Mouse (Mus musculus) midbrain, embryonic 10.5 days (tissue): Measurements from ENCODE around the gene Gm1043. TPM values are rescaled to one million over a fixed set of nuclear protein-coding genes. Genes with fewer than 3 reads are reported as not detected.

Experiments used
- DNase-seq: peaks from one replicate; pipeline ENCODE4 v3.0.0-alpha.2; 2017; ENCODE audit warnings: low spot score
- H3K27ac ChIP-seq: fragments of 300-500 bp; sonication (generic); replicated peaks from 2 replicates; pipeline ENCODE4 v1.5.1; 2016; ENCODE audit warnings: mild to moderate bottlenecking
- H3K27me3 ChIP-seq: fragments of 300-500 bp; sonication (generic); 2 replicates; pipeline ENCODE4 v1.6.1; 2016; ENCODE audit warnings: low read depth, mild to moderate bottlenecking; ENCODE audit not compliant: poor library complexity, severe bottlenecking
- H3K36me3 ChIP-seq: fragments of 300-500 bp; sonication (generic); 2 replicates; pipeline ENCODE4 v1.6.1; 2016; ENCODE audit warnings: mild to moderate bottlenecking, moderate library complexity
- H3K4me1 ChIP-seq: fragments of 300-500 bp; sonication (generic); 2 replicates; pipeline ENCODE4 v1.6.1; 2016
- H3K4me3 ChIP-seq: fragments of 300-500 bp; sonication (generic); 2 replicates; pipeline ENCODE4 v1.5.1; 2016; ENCODE audit warnings: mild to moderate bottlenecking, moderate library complexity
- H3K9me3 ChIP-seq: fragments of 300-500 bp; sonication (generic); replicated peaks from 2 replicates; pipeline ENCODE4 v1.6.1; 2016; ENCODE audit warnings: mild to moderate bottlenecking
- whole genome bisulfite sequencing: fragments of 180-500 bp; shearing (Covaris S2); methylation state at CpG from one replicate; pipeline ENCODE4 v1.1.7; 2016; 5-methylcytosine and 5-hydroxymethylcytosine counted together
- polyA plus RNA-seq: library from polyadenylated mRNA; unstranded; fragments of >200 nt; fragmentation: Nextera tagmentation; extraction: Ambion mirVana; gene quantifications from 2 replicates; pipeline ENCODE4 v1.2.1, GENCODE M21; 2016

The Gm1043 gene
- polyA plus RNA-seq, 1 experiment from 2014 or later, result 0.01 TPM

GRCm38 (mm10) chr5:37102056-37102455 is 16.9 kb downstream of the Gm1043 start:
- Histone ChIP-seq H3K4me3 (no peak overlapping the region), H3K27me3 (no peaks in the 10 kb centered on the region), H3K27ac (no peak overlapping the region), H3K9me3 (no peaks in the 10 kb centered on the region), H3K36me3 (no peaks in the 10 kb centered on the region), H3K4me1 (peaks cover 9% of the 10 kb centered on the region; the same call in 1 of the 2 replicates)
- 63% methylated on average over 6 of the region's 6 CpGs for WGBS
- DNase-seq, result no peak

DNA sequence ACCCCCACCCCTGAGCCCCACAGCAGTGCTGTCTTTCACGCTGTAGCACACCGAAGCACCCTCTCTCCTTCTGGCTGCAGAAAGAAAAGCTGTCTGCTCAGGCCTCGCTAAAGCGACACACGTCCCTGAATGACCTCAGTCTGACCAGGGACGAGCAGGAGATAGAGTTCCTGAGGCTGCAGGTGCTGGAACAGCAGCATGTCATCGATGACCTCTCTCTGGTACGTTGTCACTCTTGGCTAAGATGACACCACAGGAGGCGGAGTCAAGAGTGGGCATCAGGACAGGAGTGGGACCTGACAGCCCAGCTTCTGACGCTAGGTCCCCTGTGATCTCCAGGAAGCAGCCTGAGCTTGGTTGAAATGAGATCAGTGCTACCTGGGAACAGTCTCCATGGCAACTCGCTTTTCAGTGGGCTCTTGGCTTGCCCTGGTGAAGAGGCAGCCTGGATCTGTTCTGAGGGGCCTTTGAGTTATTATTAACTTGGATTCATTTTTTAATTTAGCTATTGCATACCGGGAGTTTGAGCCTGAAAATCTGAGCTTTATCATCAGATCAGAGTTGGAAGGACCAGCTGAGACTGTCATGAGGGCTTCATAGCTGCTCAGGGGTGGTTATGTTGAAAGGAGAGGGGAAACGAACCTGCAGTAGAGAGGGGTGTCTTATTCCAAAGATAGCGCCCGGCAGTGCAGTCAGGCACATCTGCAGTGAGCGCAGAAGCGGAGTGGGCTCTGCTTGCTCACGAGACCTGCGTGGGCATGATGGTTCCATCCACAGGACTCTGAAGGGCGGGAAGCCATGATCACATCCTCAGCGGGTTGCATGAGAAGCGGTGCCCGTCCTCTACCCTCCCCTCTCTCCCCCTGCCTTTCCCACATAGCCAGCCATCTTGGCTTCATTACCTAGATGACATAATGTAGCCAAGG is 20.6 kb downstream of the Gm1043 start:
- no peaks in the 10 kb centered on the region for H3K9me3 ChIP-seq
- WGBS, result 84% methylated on average over 23 of the region's 23 CpGs
- DNase-seq, result no peak

GRCm38 (mm10) chr5:37107111-37107510 is 21.9 kb downstream of the Gm1043 start:
- Histone ChIP-seq H3K4me1 (peaks cover 11% of the 10 kb centered on the region; the same call in 1 of the 2 replicates), H3K27me3 (no peaks in the 10 kb centered on the region), H3K4me3 (no peak overlapping the region), H3K27ac (no peak overlapping the region), H3K9me3 (no peaks in the 10 kb centered on the region), H3K36me3 (no peaks in the 10 kb centered on the region)
- WGBS, result 79% methylated on average over 5 of the region's 5 CpGs
- no peak for DNase-seq

More for the DNA sequence above, 20.6 kb downstream of the Gm1043 start:
- H3K27ac ChIP-seq, result no peak overlapping the region
- H3K4me1 ChIP-seq, result peaks cover 11% of the 10 kb centered on the region; the same call in 1 of the 2 replicates
- no peak overlapping the region for H3K4me3 ChIP-seq
- no peaks in the 10 kb centered on the region for H3K27me3 ChIP-seq
- no peaks in the 10 kb centered on the region for H3K36me3 ChIP-seq

GRCm38 (mm10) chr5:37107611-37108010 is 22.4 kb downstream of the Gm1043 start:
- 85% methylated on average over 6 of the region's 6 CpGs for WGBS
- peaks cover 11% of the 10 kb centered on the region; the same call in 1 of the 2 replicates for H3K4me1 ChIP-seq

GRCm38 (mm10) chr5:37109280-37109849 is 24.2 kb downstream of the Gm1043 start:
- Histone ChIP-seq H3K27ac (no peak overlapping the region), H3K4me1 (peaks cover 11% of the 10 kb centered on the region; the same call in 1 of the 2 replicates), H3K9me3 (no peaks in the 10 kb centered on the region), H3K4me3 (no peak overlapping the region), H3K36me3 (no peaks in the 10 kb centered on the region), H3K27me3 (no peaks in the 10 kb centered on the region)
- WGBS, result 38% methylated on average over 6 of the region's 6 CpGs
- DNase-seq, result peak; percentile 71

More at GRCm38 (mm10) chr5:37107611-37108010, 22.4 kb downstream of the Gm1043 start:
- H3K27ac ChIP-seq, result no peak overlapping the region
- no peaks in the 10 kb centered on the region for H3K9me3 ChIP-seq
- H3K27me3 ChIP-seq, result no peaks in the 10 kb centered on the region
- no peak overlapping the region for H3K4me3 ChIP-seq
- no peak for DNase-seq
- H3K36me3 ChIP-seq, result no peaks in the 10 kb centered on the region

GRCm38 (mm10) chr5:37112389-37112788 is 27.2 kb downstream of the Gm1043 start:
- H3K36me3 ChIP-seq, result no peaks in the 10 kb centered on the region
- no peak overlapping the region; the same call in 1 of the 2 replicates for H3K27ac ChIP-seq
- no peaks in the 10 kb centered on the region for H3K27me3 ChIP-seq
- H3K9me3 ChIP-seq, result no peaks in the 10 kb centered on the region
- WGBS, result 83% methylated on average over 7 of the region's 7 CpGs
- DNase-seq, result no peak
- H3K4me1 ChIP-seq, result 0 out of 2 replicates have a peak, but pooled peaks cover 2% of the 10 kb centered on the region
- H3K4me3 ChIP-seq, result no peak overlapping the region

DNA sequence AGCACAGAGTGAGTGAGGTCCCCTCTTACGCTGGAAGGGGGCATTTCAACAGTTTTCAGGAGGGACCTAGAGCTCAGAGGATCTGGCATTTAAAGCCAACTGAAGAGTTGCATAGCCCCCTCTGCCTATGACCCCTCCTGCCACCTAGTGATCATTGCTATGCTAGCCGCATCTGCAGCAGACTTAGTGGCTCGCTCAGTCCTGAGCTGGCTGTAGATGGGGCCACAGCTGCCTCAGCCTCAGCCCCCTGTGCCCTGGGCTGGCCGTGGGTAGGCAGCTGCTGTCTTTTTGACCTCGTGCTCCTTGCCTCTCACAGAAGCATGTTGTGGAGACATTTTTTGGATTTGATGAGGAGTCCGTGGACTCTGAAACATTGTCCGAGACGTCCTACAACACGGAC is 32.0 kb downstream of the Gm1043 start:
- no peaks in the 10 kb centered on the region for H3K27me3 ChIP-seq
- 57% methylated on average over 9 of the region's 9 CpGs for WGBS
- no peaks in the 10 kb centered on the region for H3K36me3 ChIP-seq
- DNase-seq, result no peak
- H3K4me3 ChIP-seq, result no peak overlapping the region
- no peaks in the 10 kb centered on the region for H3K9me3 ChIP-seq
- no peaks in the 10 kb centered on the region for H3K4me1 ChIP-seq
- H3K27ac ChIP-seq, result no peak overlapping the region

DNA sequence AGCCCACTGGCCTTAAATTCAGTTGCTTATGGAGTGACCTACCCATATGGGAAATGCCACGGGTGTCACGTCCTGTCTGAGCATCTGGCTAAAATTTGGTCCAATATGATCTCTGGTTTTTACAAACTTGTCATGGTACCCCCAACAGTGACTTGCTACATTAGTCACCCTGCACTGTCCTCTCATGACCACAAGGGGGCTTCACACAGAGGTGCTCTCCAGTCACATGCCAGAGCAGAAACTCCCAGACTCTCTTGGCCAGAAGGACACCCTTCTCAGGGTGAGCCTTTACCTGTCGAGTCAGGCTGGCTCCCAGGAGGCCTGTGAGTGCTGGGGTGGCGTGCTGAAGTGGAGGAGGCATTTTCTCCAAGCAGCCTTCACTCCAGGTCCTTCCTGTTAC is 33.1 kb downstream of the Gm1043 start:
- H3K9me3 ChIP-seq, result no peaks in the 10 kb centered on the region
- DNase-seq, result peak; percentile 32
- 53% methylated on average over 4 of the region's 4 CpGs for WGBS
- H3K4me3 ChIP-seq, result no peak overlapping the region
- no peaks in the 10 kb centered on the region for H3K4me1 ChIP-seq
- no peak overlapping the region for H3K27ac ChIP-seq
- H3K27me3 ChIP-seq, result no peaks in the 10 kb centered on the region
- no peaks in the 10 kb centered on the region for H3K36me3 ChIP-seq

DNA sequence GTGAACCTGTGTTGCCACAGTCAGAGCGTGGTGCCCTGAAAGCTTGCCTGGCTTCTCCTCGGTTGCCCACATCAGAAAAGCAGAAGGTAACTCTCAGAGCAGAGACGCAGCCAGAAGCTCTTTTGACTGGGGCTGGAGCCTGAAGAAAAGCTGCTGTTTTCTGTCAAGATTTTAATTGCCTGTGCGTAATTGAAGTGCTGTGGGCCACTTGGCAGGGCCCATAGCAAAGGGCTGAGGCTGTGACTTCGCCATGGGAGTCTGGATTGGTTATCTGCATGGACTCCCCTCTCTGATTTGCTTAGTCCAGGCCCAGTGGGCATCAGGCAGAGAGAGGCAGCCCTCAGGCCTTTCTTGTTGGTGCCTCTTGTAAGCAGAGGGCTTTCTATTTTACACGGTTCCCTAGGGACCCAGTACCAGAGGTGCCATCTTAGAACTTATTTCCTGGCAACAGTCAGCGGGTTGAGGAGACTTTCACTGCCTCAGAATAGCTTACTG is 36.1 kb downstream of the Gm1043 start:
- H3K4me3 ChIP-seq, result no peak overlapping the region
- H3K36me3 ChIP-seq, result no peaks in the 10 kb centered on the region
- no peak for DNase-seq
- no peaks in the 10 kb centered on the region for H3K4me1 ChIP-seq
- H3K27me3 ChIP-seq, result no peaks in the 10 kb centered on the region
- no peaks in the 10 kb centered on the region for H3K9me3 ChIP-seq
- 84% methylated on average over 7 of the region's 7 CpGs for WGBS
- no peak overlapping the region for H3K27ac ChIP-seq

DNA sequence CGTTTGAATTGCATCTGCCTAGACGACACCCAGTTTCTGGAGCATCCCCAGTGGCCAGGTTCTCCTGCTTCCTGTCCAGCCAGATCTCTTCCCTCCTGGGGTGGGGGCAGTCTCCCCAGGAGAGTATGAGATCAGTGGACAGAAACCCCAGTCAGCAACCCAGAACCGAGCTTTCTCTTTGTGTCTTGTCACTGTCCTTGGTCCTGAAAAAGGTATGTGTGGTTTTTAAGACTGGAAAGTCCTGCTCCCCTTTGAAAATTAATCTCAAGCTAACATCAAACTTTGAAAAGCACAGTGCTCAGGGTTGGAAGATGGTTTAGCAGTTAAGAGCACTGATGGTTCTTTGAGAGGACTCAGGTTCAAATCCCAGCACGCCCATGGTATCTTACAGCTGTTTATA is 46.7 kb downstream of the Gm1043 start:
- no peak for DNase-seq
- no peak overlapping the region for H3K27ac ChIP-seq
- H3K27me3 ChIP-seq, result no peaks in the 10 kb centered on the region
- WGBS, result 49% methylated on average over 4 of the region's 4 CpGs
- no peaks in the 10 kb centered on the region for H3K36me3 ChIP-seq
- H3K9me3 ChIP-seq, result no peaks in the 10 kb centered on the region
- H3K4me3 ChIP-seq, result no peak overlapping the region
- H3K4me1 ChIP-seq, result no peaks in the 10 kb centered on the region

DNA sequence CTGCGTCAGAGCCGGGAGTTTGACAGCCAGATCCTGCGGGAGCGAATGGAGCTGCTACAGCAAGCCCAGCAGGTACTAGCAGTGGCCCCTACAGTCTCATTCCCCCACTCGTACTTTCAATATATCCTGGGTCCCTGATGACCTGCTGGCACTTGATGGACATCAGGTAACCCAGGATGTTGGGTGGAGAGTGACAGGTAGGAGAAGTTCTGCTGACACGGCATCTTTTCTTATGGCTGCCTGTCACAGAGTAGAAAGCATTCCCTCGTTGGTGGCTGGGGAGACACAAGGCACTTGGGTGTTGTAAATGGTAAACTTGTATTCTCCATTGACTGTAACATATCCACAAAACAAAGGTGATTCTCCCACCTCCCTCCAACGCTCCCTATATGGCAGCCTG is 56.6 kb downstream of the Gm1043 start:
- H3K9me3 ChIP-seq, result no peaks in the 10 kb centered on the region
- H3K27me3 ChIP-seq, result no peaks in the 10 kb centered on the region
- 84% methylated on average over 8 of the region's 8 CpGs for WGBS
- H3K27ac ChIP-seq, result no peak overlapping the region
- H3K4me3 ChIP-seq, result no peak overlapping the region
- no peaks in the 10 kb centered on the region for H3K36me3 ChIP-seq
- no peaks in the 10 kb centered on the region for H3K4me1 ChIP-seq
- DNase-seq, result no peak

DNA sequence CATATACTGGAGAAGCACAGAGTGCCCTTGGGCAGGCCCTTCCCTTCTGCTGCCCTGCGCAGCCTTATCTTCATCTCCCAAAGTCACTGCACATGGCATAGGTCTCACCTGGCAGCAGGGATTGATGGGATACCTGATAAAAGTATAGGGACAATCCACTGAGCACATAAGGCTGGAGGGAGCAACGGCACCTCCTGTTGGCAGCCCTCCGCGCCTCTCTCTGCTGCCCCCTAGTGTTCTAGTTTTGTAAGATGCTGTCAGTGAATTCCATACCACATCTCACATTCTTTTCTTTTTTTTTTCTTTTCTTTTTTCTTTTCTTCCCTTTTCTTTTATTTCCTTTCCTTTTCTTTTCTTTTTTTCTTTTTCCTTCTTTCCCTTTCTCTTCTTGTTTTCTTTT is 62.4 kb downstream of the Gm1043 start:
- H3K36me3 ChIP-seq, result no peaks in the 10 kb centered on the region
- H3K4me1 ChIP-seq, result no peaks in the 10 kb centered on the region
- 18% methylated on average over 4 of the region's 4 CpGs for WGBS
- H3K27ac ChIP-seq, result no peak overlapping the region
- DNase-seq, result peak; percentile 37
- H3K9me3 ChIP-seq, result no peaks in the 10 kb centered on the region
- no peak overlapping the region for H3K4me3 ChIP-seq
- no peaks in the 10 kb centered on the region for H3K27me3 ChIP-seq

DNA sequence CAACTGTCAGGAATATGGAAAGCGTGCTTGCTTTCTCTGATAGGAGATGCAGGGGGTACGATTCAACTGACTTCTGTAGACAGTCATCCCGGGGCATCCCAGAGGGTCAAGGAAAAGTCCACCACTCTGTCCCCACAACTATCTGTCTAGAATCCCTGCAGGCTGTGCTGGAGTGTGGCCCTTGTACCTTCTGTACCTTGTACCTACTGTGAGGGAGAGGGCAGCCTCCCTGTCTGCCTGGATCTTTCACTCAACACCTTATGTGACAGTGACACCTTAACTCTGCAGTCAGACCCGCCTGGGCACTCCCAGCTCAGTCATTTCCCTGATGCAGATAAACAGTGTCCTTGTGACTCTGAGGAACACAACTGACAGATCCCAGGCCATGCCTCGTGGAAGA is 65.5 kb downstream of the Gm1043 start:
- Histone ChIP-seq H3K27me3 (no peaks in the 10 kb centered on the region), H3K36me3 (no peaks in the 10 kb centered on the region), H3K4me3 (no peak overlapping the region), H3K4me1 (no peaks in the 10 kb centered on the region), H3K9me3 (no peaks in the 10 kb centered on the region), H3K27ac (no peak overlapping the region)
- 82% methylated on average over 5 of the region's 5 CpGs for WGBS
- DNase-seq, result no peak
